Mouse (Mus musculus): ENCODE measurements around the gene Zfp385a. TPM values are rescaled to one million over a fixed set of nuclear protein-coding genes. Genes with fewer than 3 reads are reported as not detected.
A peak's percentile ranks its signal among the peaks of the same experiment; 100 is the strongest.

The Zfp385a gene
- total and polyA plus RNA-seq, 2 experiments: 0.92 to 14.9 TPM

DNA sequence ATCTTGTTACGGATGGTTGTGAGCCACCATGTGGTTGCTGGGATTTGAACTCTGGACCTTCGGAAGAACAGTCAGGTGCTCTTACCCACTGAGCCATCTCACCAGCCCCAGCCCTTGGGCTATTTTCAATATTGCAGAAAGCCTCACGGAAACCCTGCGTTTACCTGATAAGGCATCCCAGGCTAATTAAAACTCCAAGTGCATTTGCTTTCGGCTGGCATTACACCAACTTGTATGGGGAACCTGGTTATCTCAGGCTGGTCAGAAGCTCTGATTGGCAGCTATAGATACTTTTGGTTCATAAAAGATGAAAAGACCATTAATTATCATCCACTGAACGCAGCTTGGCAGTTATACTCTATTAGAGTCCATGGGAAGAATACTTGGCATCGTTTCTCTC is 22.4 kb upstream of the Zfp385a start:
- WGBS: 44% methylated on average over 7 of the region's 7 CpGs
- peak overlapping the region; percentile 40 for H3K27ac ChIP-seq (replicated peaks; ENCODE audit: insufficient read depth, low read depth, low read length)
- no peak overlapping the region for H3K4me3 ChIP-seq (ENCODE audit: insufficient read depth, low read depth, low read length)
- H3K9ac ChIP-seq (ENCODE audit: low read depth, low read length): no peak overlapping the region
- no peaks in the 10 kb centered on the region for H3K27me3 ChIP-seq (ENCODE audit: control insufficient read depth, insufficient read depth, low read length)
- H3K36me3 ChIP-seq (ENCODE audit: control insufficient read depth, insufficient read depth, low read length): no peaks in the 10 kb centered on the region
- no peak for DNase-seq (ENCODE audit: extremely low read depth, low read depth, low spot score)
- no peak for TF ChIP-seq CTCF (IDR thresholded peaks at IDR 0.05; ENCODE audit: low read depth, low read length)
- TF ChIP-seq POLR2A (IDR thresholded peaks at IDR 0.05; ENCODE audit: extremely low read depth, insufficient read depth, low read length): no peak
- H3K79me2 ChIP-seq (ENCODE audit: control insufficient read depth, insufficient read depth, low read length): peaks cover 18% of the 10 kb centered on the region
- peaks cover 43% of the 10 kb centered on the region for H3K4me1 ChIP-seq (ENCODE audit: control insufficient read depth, insufficient read depth, low read length)

DNA sequence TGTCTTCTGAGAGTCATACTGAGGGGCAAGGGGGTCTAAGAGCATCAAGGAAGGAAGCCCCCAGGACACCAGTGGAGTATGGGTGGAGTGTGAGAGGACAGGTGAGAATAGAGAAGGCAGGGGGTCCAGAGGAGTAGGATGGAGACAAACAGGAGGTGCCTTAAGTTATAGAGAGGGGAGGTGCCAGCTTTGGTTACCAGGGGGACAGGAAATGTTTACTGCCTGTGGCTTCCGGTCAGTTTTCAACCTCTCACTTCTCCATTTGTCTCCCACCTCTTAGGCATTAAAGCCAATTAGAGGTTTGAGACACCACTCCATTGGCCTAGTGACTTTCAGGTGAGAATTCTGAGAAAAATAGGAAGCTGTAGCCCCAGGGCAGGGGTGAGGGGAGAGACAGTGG is 21.4 kb upstream of the Zfp385a start:
- Histone ChIP-seq H3K79me2 (ENCODE audit: control insufficient read depth, insufficient read depth, low read length) (peaks cover 18% of the 10 kb centered on the region), H3K27me3 (ENCODE audit: control insufficient read depth, insufficient read depth, low read length) (no peaks in the 10 kb centered on the region), H3K36me3 (ENCODE audit: control insufficient read depth, insufficient read depth, low read length) (peaks cover 1% of the 10 kb centered on the region; the same call in 1 of the 2 replicates), H3K27ac (replicated peaks; ENCODE audit: insufficient read depth, low read depth, low read length) (no peak overlapping the region), H3K9ac (ENCODE audit: low read depth, low read length) (no peak overlapping the region), H3K4me3 (ENCODE audit: insufficient read depth, low read depth, low read length) (no peak overlapping the region), H3K4me1 (ENCODE audit: control insufficient read depth, insufficient read depth, low read length) (peaks cover 43% of the 10 kb centered on the region)
- TF ChIP-seq CTCF (IDR thresholded peaks at IDR 0.05; ENCODE audit: low read depth, low read length) (no peak), POLR2A (IDR thresholded peaks at IDR 0.05; ENCODE audit: extremely low read depth, insufficient read depth, low read length) (no peak)
- WGBS: 57% methylated on average over 1 of the region's 1 CpGs
- no peak for DNase-seq (ENCODE audit: extremely low read depth, low read depth, low spot score)

DNA sequence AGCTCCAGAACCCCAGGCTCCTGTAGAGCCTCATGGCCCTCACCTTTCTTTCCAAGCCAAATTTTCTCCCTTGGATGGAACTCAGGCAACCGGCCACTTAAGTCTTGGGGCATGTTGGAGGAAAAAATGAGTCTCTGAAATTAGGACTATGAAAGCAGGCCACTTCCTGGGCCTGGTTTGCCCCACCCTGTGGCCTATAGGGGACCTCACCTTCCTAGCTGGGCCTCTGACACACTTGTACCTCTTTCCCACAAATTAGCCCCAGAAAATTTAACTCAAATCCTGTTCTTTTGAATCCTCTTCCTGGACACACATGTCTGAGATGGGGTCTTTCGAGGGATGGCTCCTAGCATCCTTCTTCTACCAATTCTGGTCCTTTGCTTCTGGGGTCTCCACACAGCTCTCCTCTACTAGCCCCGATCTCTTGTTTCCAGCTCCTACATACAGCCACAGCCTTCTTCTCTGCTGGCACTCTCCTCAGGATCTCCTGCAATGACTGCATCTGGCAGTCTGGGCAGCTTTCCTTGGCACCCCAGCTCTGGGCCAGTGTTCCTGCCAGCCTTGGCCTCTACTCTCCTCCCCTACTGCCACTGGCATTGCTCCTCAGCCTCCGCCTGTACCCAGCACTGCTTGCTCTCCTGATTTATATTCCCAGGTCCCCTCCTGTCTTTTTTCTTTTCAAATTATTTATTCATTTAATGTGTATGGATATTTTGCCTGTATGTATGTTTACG is 20.1 kb upstream of the Zfp385a start:
- Histone ChIP-seq H3K27ac (replicated peaks; ENCODE audit: insufficient read depth, low read depth, low read length) (no peak overlapping the region), H3K27me3 (ENCODE audit: control insufficient read depth, insufficient read depth, low read length) (no peaks in the 10 kb centered on the region), H3K79me2 (ENCODE audit: control insufficient read depth, insufficient read depth, low read length) (peaks cover 11% of the 10 kb centered on the region; the same call in 1 of the 2 replicates), H3K36me3 (ENCODE audit: control insufficient read depth, insufficient read depth, low read length) (peaks cover 12% of the 10 kb centered on the region; the same call in 1 of the 2 replicates), H3K4me3 (ENCODE audit: insufficient read depth, low read depth, low read length) (no peak overlapping the region), H3K4me1 (ENCODE audit: control insufficient read depth, insufficient read depth, low read length) (peaks cover 43% of the 10 kb centered on the region), H3K9ac (ENCODE audit: low read depth, low read length) (no peak overlapping the region)
- 56% methylated on average over 5 of the region's 5 CpGs for WGBS
- DNase-seq (ENCODE audit: extremely low read depth, low read depth, low spot score): peak; percentile 83
- TF ChIP-seq CTCF (IDR thresholded peaks at IDR 0.05; ENCODE audit: low read depth, low read length) (no peak), POLR2A (IDR thresholded peaks at IDR 0.05; ENCODE audit: extremely low read depth, insufficient read depth, low read length) (no peak)

DNA sequence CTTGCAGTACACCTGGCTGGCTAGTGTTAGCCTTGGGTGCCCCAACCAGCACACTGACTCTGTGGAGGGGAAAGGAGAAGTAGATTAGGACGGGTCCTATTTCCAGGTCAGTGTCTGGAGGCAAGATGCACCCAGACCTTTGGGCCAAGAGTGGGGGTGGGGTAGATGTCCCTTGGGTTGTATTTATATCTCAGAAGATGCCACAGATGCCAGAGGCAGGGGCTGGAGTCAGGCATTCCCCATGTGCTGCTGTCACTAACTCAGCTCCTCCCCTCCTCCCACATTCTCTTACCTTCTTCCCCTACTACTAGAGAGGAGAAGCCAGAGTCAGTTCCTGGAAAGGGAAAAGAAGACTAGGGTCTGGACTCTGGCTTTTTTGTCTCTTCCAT is 19.2 kb upstream of the Zfp385a start:
- TF ChIP-seq POLR2A (IDR thresholded peaks at IDR 0.05; ENCODE audit: extremely low read depth, insufficient read depth, low read length): no peak
- no peak for TF ChIP-seq CTCF (IDR thresholded peaks at IDR 0.05; ENCODE audit: low read depth, low read length)
- Histone ChIP-seq H3K4me1 (ENCODE audit: control insufficient read depth, insufficient read depth, low read length) (peaks cover 36% of the 10 kb centered on the region), H3K79me2 (ENCODE audit: control insufficient read depth, insufficient read depth, low read length) (peaks cover 11% of the 10 kb centered on the region; the same call in 1 of the 2 replicates), H3K4me3 (ENCODE audit: insufficient read depth, low read depth, low read length) (no peak overlapping the region), H3K9ac (ENCODE audit: low read depth, low read length) (no peak overlapping the region; the same call in 1 of the 2 replicates), H3K36me3 (ENCODE audit: control insufficient read depth, insufficient read depth, low read length) (peaks cover 15% of the 10 kb centered on the region; the same call in 1 of the 2 replicates), H3K27me3 (ENCODE audit: control insufficient read depth, insufficient read depth, low read length) (no peaks in the 10 kb centered on the region), H3K27ac (replicated peaks; ENCODE audit: insufficient read depth, low read depth, low read length) (no peak overlapping the region)
- no peak for DNase-seq (ENCODE audit: extremely low read depth, low read depth, low spot score)
- WGBS: 47% methylated on average over 1 of the region's 1 CpGs

DNA sequence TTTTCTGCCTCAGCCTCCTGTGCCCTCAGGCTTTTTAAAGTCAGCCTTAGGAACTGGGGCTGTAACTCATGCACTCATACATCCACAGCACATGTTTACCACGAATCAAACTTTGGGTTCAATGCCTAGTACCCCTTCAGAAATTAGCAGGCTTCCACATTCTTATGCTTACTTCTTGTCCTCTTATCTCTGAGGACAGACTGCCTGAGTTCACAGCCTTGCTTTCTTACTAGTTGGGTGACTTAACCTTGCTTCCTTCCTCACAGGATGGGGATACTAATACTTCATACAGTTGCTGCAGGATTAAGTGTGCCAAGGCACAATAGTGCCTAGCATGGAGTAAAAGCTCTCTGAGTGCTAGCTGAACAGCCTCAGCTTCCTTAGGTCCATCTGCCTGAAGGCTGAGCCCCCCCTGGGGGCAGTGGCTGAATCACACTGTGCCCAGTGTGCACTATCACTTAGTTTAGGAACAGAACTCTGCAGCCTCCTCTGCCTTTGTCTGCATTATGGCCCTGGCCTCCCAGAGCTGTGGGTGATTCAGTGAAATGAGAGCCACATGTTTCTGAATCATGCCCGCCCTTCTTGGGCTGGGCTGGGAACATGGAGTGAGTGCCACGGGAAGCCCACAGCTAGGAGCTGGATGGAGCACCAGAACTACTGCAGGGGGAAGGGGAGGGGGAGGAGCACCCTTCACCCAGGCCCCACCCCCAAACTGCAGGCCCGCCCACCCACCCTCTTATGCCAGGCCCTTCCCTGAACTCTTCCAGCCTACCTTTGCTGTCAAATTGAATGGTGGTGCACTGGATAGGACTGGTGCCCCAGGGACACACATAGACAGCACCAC is 18.6 kb upstream of the Zfp385a start:
- DNase-seq (ENCODE audit: extremely low read depth, low read depth, low spot score): no peak
- no peak overlapping the region for H3K4me3 ChIP-seq (ENCODE audit: insufficient read depth, low read depth, low read length)
- TF ChIP-seq CTCF (IDR thresholded peaks at IDR 0.05; ENCODE audit: low read depth, low read length): no peak
- no peak for TF ChIP-seq POLR2A (IDR thresholded peaks at IDR 0.05; ENCODE audit: extremely low read depth, insufficient read depth, low read length)
- H3K4me1 ChIP-seq (ENCODE audit: control insufficient read depth, insufficient read depth, low read length): peaks cover 32% of the 10 kb centered on the region
- no peaks in the 10 kb centered on the region for H3K27me3 ChIP-seq (ENCODE audit: control insufficient read depth, insufficient read depth, low read length)
- H3K36me3 ChIP-seq (ENCODE audit: control insufficient read depth, insufficient read depth, low read length): peaks cover 19% of the 10 kb centered on the region; the same call in 1 of the 2 replicates
- 0 out of 2 replicates have a peak overlapping the region, but pooled peaks have one; percentile 10 for H3K27ac ChIP-seq (replicated peaks; ENCODE audit: insufficient read depth, low read depth, low read length)
- peaks cover 11% of the 10 kb centered on the region; the same call in 1 of the 2 replicates for H3K79me2 ChIP-seq (ENCODE audit: control insufficient read depth, insufficient read depth, low read length)
- 53% methylated on average over 4 of the region's 4 CpGs for WGBS
- no peak overlapping the region for H3K9ac ChIP-seq (ENCODE audit: low read depth, low read length)
